Mouse (Mus musculus): ENCODE measurements around the gene Btnl9. TPM values are rescaled to one million over a fixed set of nuclear protein-coding genes. Genes with fewer than 3 reads are reported as not detected.
A peak's percentile ranks its signal among the peaks of the same experiment; 100 is the strongest.

Btnl9 gene
- polyA plus RNA-seq, 1 experiment from 2014 or later, result 6.1 TPM

DNA sequence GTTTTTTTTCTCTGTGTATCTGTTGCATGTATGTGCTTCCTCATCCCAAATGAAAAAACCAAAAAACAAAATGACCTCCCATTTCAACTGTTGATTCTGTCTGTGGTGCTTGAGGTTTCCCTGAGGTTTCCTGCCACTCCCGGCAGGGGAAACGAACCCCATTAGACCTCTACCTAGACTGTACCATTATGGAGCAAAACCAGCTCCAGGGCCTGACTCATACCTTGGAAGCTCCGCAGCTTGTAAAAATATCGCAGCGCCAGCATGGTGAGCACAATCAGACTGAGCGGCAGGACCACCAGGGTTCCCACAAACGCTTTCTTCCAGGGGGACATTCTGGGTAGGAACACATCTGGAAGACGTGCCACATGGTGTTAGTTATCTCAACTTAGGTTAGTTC is 11.6 kb downstream of the Btnl9 start:
- 76% methylated on average over 8 of the region's 8 CpGs for WGBS
- H3K9ac ChIP-seq, result no peak overlapping the region
- ATAC-seq (replicated peaks; ENCODE audit: insufficient number of reproducible peaks, insufficient read depth, low FRiP score, low read depth), result no peak

DNA sequence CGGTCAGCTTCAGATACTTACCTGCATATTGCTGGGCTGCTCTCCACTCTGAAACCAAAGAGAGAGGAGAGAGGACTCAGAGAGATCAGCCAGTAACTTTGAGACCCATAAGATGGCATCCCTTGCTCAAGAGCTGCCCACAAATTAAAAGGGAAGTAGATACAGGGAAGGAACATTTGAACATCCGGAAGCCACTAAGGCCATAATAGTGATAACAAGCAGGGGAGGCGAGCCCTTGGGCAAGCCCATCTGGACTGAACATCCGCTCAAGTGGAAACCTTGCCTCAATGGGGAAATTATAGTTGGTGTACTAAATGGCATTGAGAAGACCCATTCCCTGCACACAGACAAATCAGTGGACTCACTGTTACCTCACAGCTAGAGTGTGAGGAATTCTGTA is 16.4 kb downstream of the Btnl9 start:
- no peak overlapping the region for H3K9ac ChIP-seq
- no peak overlapping the region for H3K4me2 ChIP-seq
- no peak overlapping the region for H3K4me3 ChIP-seq
- WGBS, result 83% methylated on average over 4 of the region's 4 CpGs
- peaks cover 30% of the 10 kb centered on the region for H3K27me3 ChIP-seq
- no peaks in the 10 kb centered on the region for H3K36me3 ChIP-seq
- H3K4me1 ChIP-seq (replicated peaks), result peaks cover 7% of the 10 kb centered on the region
- no peak overlapping the region for H3K27ac ChIP-seq
- H3K9me3 ChIP-seq (replicated peaks), result no peaks in the 10 kb centered on the region; the same call in 1 of the 2 replicates
- no peak for ATAC-seq (replicated peaks; ENCODE audit: insufficient number of reproducible peaks, insufficient read depth, low FRiP score, low read depth)

More for the DNA sequence above, 11.6 kb downstream of the Btnl9 start:
- H3K4me2 ChIP-seq, result no peak overlapping the region
- no peaks in the 10 kb centered on the region for H3K9me3 ChIP-seq (replicated peaks)
- no peak overlapping the region for H3K4me3 ChIP-seq
- H3K27me3 ChIP-seq, result peaks cover 4% of the 10 kb centered on the region
- H3K4me1 ChIP-seq (replicated peaks), result no peaks in the 10 kb centered on the region
- H3K36me3 ChIP-seq, result no peaks in the 10 kb centered on the region
- no peak overlapping the region for H3K27ac ChIP-seq

- H3K27ac ChIP-seq, result no peak overlapping the region
- no peak for ATAC-seq (replicated peaks; ENCODE audit: insufficient number of reproducible peaks, insufficient read depth, low FRiP score, low read depth)
Observed at GRCm38 (mm10) chr11:49168839-49169611, 17.9 kb downstream of the Btnl9 start.

DNA sequence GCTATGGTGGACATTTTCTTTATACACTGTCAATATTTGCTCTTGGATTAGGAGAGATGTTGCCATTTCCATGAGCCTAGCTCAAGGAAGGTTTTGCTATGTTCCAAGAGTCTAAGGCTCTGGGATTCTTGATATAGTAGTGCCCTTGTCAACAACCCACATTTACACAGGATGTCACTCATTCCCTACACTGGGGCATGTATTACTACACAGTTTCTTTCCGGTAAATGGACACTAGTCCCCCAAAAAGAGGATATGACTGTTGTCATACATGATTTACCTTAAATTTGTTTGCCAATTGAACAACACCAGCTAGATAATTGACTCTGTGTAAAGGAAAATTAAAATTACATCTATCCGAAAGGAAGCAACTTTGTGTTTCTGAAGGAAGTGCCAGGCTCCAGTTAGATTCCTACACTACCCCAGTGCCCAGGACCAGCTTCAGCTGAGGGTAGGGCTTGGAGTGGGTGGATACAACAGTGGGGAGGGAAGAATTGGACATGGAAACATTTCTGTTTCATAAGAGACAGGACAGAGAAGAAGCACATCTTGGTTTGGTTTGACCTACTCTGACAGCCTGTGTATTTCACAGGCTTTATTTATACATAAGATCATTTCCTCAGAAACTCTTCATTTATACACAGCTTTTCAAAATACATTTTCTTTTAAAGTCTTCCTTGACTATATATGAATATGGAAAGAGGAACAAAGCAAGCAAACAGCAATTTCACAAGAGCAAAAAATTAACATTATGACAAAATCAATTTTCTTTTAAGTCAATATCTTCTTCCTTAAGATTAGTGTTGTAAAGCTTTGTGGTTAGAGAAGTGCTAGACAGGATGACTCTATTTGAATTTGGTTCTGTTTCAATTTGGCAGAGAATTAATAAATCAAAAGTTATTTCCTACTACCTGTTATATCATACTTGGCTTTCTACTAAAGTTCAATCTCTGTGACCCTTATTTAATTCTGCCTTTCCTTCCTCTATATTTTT is 29.8 kb downstream of the Btnl9 start:
- no peaks in the 10 kb centered on the region for H3K36me3 ChIP-seq
- no peak overlapping the region for H3K4me2 ChIP-seq
- ATAC-seq (replicated peaks; ENCODE audit: insufficient number of reproducible peaks, insufficient read depth, low FRiP score, low read depth), result no peak
- 82% methylated on average over 2 of the region's 2 CpGs for WGBS
- no peaks in the 10 kb centered on the region for H3K27me3 ChIP-seq
- no peak overlapping the region for H3K27ac ChIP-seq
- no peak overlapping the region for H3K9ac ChIP-seq
- H3K9me3 ChIP-seq (replicated peaks), result no peaks in the 10 kb centered on the region
- H3K4me3 ChIP-seq, result no peak overlapping the region
- no peaks in the 10 kb centered on the region for H3K4me1 ChIP-seq (replicated peaks)

More at GRCm38 (mm10) chr11:49168839-49169611, 17.9 kb downstream of the Btnl9 start:
- Histone ChIP-seq H3K36me3 (no peaks in the 10 kb centered on the region), H3K4me2 (peak overlapping the region; percentile 64), H3K27me3 (peaks cover 30% of the 10 kb centered on the region), H3K4me1 (replicated peaks) (peaks cover 7% of the 10 kb centered on the region), H3K9ac (no peak overlapping the region), H3K4me3 (peak overlapping the region; percentile 37), H3K9me3 (replicated peaks) (no peaks in the 10 kb centered on the region; the same call in 1 of the 2 replicates)
- WGBS, result 7% methylated on average over 50 of the region's 50 CpGs

DNA sequence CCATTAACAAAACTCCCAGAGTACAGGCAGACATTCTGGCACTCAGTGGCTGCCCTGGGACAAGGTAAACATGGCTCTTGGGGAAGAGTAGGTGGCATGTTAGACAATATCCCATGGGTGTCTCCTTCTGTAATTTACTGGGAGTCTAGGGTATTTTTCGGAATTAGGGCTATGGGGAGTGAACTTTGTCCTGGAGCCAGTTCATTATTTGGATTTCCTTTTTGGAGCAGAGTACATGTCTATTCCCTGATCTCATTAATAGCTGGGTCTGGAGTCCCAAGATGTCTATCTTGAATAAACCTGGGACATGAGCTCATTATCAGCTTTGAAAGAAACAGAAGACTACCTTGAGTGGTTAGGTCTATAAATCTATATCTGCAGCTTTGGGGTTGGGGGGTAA is 32.9 kb downstream of the Btnl9 start, which contains the start of gene Olfr1394:
TSS of gene Olfr1394 (plus strand) at position 301 of the 400 bp plus-strand sequence.
- no peak for ATAC-seq (replicated peaks; ENCODE audit: insufficient number of reproducible peaks, insufficient read depth, low FRiP score, low read depth)
- Histone ChIP-seq H3K36me3 (no peaks in the 10 kb centered on the region), H3K4me1 (replicated peaks) (no peaks in the 10 kb centered on the region), H3K27ac (no peak within 1 kb of the TSS), H3K9me3 (replicated peaks) (no peaks in the 10 kb centered on the region), H3K4me2 (no peak within 1 kb of the TSS), H3K4me3 (no peak within 1 kb of the TSS), H3K27me3 (no peaks in the 10 kb centered on the region), H3K9ac (no peak within 1 kb of the TSS)
- 79% methylated on average over 1 of the region's 1 CpGs for WGBS

DNA sequence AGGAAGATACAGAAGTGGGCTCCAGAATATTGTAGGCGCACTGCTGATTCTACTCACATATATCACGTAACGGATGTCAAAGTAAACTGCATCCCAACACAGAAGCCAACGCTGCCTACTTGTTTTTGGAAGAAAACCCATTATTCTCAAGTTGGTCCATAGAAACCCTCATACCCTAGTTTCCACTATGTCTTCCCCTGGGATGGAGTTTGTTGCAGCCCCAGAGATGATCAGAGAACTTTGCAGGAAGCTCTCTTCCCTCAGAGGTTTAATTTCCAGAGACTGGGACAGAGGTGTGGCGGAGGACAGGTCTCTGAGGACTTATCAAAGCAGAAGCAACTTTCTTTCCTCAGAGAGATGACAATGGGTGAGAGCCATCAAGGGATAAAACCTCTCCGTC is 45.0 kb downstream of the Btnl9 start, which contains the start of gene Olfr1395:
TSS of gene Olfr1395 (plus strand) at position 301 of the 400 bp plus-strand sequence.
- WGBS, result 80% methylated on average over 6 of the region's 6 CpGs
- Histone ChIP-seq H3K36me3 (no peaks in the 10 kb centered on the region), H3K27ac (no peak within 1 kb of the TSS), H3K4me2 (no peak within 1 kb of the TSS), H3K27me3 (no peaks in the 10 kb centered on the region), H3K4me3 (no peak within 1 kb of the TSS), H3K9me3 (replicated peaks) (no peaks in the 10 kb centered on the region), H3K9ac (no peak within 1 kb of the TSS), H3K4me1 (replicated peaks) (no peaks in the 10 kb centered on the region)
- no peak for ATAC-seq (replicated peaks; ENCODE audit: insufficient number of reproducible peaks, insufficient read depth, low FRiP score, low read depth)

DNA sequence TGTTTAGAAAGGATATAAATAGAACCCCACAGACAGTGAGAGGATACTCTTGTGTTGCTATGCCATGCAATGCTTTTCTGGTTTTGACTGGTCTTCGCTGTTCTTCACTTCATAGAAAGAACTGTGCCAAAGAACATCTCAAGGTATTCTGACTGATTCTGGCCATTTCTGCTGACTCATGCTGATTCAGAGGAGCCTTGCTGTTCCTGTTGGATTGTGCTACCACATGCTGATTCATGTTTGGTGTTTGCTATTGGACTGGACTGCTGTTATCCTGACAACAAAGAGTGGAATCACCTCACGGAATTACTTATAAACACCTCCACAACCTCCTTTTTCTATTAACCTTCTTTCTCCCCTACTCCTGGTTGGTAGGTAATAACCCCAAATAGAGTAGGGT is 62.8 kb downstream of the Btnl9 start:
- WGBS, result 82% methylated on average over 2 of the region's 2 CpGs
- H3K9me3 ChIP-seq (replicated peaks), result no peaks in the 10 kb centered on the region

GRCm38 (mm10) chr11:49119635-49120034 is 67.3 kb downstream of the Btnl9 start:
- no peak for ATAC-seq (replicated peaks; ENCODE audit: insufficient number of reproducible peaks, insufficient read depth, low FRiP score, low read depth)
- H3K27me3 ChIP-seq, result no peaks in the 10 kb centered on the region
- 72% methylated on average over 3 of the region's 3 CpGs for WGBS
- H3K27ac ChIP-seq, result no peak overlapping the region
- no peak overlapping the region for H3K9ac ChIP-seq
- no peaks in the 10 kb centered on the region for H3K4me1 ChIP-seq (replicated peaks)
- no peaks in the 10 kb centered on the region for H3K36me3 ChIP-seq
- no peaks in the 10 kb centered on the region for H3K9me3 ChIP-seq (replicated peaks)
- H3K4me3 ChIP-seq, result no peak overlapping the region
- no peak overlapping the region for H3K4me2 ChIP-seq

More for the DNA sequence above, 62.8 kb downstream of the Btnl9 start:
- Histone ChIP-seq H3K4me1 (replicated peaks) (no peaks in the 10 kb centered on the region), H3K4me3 (no peak overlapping the region), H3K9ac (no peak overlapping the region), H3K27ac (no peak overlapping the region), H3K27me3 (no peaks in the 10 kb centered on the region), H3K4me2 (no peak overlapping the region), H3K36me3 (no peaks in the 10 kb centered on the region)
- no peak for ATAC-seq (replicated peaks; ENCODE audit: insufficient number of reproducible peaks, insufficient read depth, low FRiP score, low read depth)

Other genes starting within 250 kb of the Btnl9 start
- 2.1 and 2.8 TPM in 2 replicates for gene Psme2b, start 241.0 kb downstream of the Btnl9 start, polyA plus RNA-seq (2015; fragmentation: Nextera tagmentation; extraction: Ambion mirVana)
- 0.10 TPM in 1 of 2 replicates, not detected in the other for gene Olfr56, start 208.3 kb downstream of the Btnl9 start, polyA plus RNA-seq (2015; fragmentation: Nextera tagmentation; extraction: Ambion mirVana)
- 0.50 and 1.2 TPM in 2 replicates for gene 9930111J21Rik1, start 207.8 kb downstream of the Btnl9 start, polyA plus RNA-seq (2015; fragmentation: Nextera tagmentation; extraction: Ambion mirVana)
- gene Gm12185, start 194.9 kb downstream of the Btnl9 start, polyA plus RNA-seq (2015; fragmentation: Nextera tagmentation; extraction: Ambion mirVana), result 0.06 TPM in 1 of 2 replicates, not detected in the other
- 0.64 and 3.2 TPM in 2 replicates for gene Tgtp1, start 193.0 kb downstream of the Btnl9 start, polyA plus RNA-seq (2015; fragmentation: Nextera tagmentation; extraction: Ambion mirVana)
- gene 9930111J21Rik2, start 135.9 kb downstream of the Btnl9 start, polyA plus RNA-seq (2015; fragmentation: Nextera tagmentation; extraction: Ambion mirVana), result 0.52 and 0.58 TPM in 2 replicates
- 0.23 and 5.3 TPM in 2 replicates for gene Tgtp2, start 123.0 kb downstream of the Btnl9 start, polyA plus RNA-seq (2015; fragmentation: Nextera tagmentation; extraction: Ambion mirVana)
- 1.4 and 4.3 TPM in 2 replicates for gene Ifi47, start 110.6 kb downstream of the Btnl9 start, polyA plus RNA-seq (2015; fragmentation: Nextera tagmentation; extraction: Ambion mirVana)
- 0.15 and 0.18 TPM in 2 replicates for gene Olfr1396, start 72.3 kb downstream of the Btnl9 start, polyA plus RNA-seq (2015; fragmentation: Nextera tagmentation; extraction: Ambion mirVana)
- not detected in 2 replicates for gene Olfr1395, start 44.9 kb downstream of the Btnl9 start, polyA plus RNA-seq (2015; fragmentation: Nextera tagmentation; extraction: Ambion mirVana)
- gene Olfr1394, start 32.8 kb downstream of the Btnl9 start, polyA plus RNA-seq (2015; fragmentation: Nextera tagmentation; extraction: Ambion mirVana), result not detected in 2 replicates
- 24.2 and 26.6 TPM in 2 replicates for gene Zfp62, start 16.1 kb upstream of the Btnl9 start, polyA plus RNA-seq (2015; fragmentation: Nextera tagmentation; extraction: Ambion mirVana)
- gene Mgat1, start 57.0 kb upstream of the Btnl9 start, polyA plus RNA-seq (2015; fragmentation: Nextera tagmentation; extraction: Ambion mirVana), result 41.7 and 54.8 TPM in 2 replicates
- gene Olfr1393, start 91.1 kb upstream of the Btnl9 start, polyA plus RNA-seq (2015; fragmentation: Nextera tagmentation; extraction: Ambion mirVana), result 0.09 TPM in 1 of 2 replicates, not detected in the other
- not detected in 2 replicates for gene Olfr1392, start 98.1 kb upstream of the Btnl9 start, polyA plus RNA-seq (2015; fragmentation: Nextera tagmentation; extraction: Ambion mirVana)
- gene Olfr10, start 117.6 kb upstream of the Btnl9 start, polyA plus RNA-seq (2015; fragmentation: Nextera tagmentation; extraction: Ambion mirVana), result not detected in 2 replicates
- not detected in 2 replicates for gene Olfr1391, start 135.6 kb upstream of the Btnl9 start, polyA plus RNA-seq (2015; fragmentation: Nextera tagmentation; extraction: Ambion mirVana)
- gene Olfr1390, start 148.0 kb upstream of the Btnl9 start, polyA plus RNA-seq (2015; fragmentation: Nextera tagmentation; extraction: Ambion mirVana), result not detected in 2 replicates
- not detected in 2 replicates for gene Olfr1389, start 235.9 kb upstream of the Btnl9 start, polyA plus RNA-seq (2015; fragmentation: Nextera tagmentation; extraction: Ambion mirVana)
- gene Olfr1388, start 249.5 kb upstream of the Btnl9 start, polyA plus RNA-seq (2015; fragmentation: Nextera tagmentation; extraction: Ambion mirVana), result 0.06 TPM in 1 of 2 replicates, not detected in the other